Mouse (Mus musculus) right cerebral cortex, postnatal 14 days (tissue): ENCODE measurements around the gene Gm10234.

Experiments used
- DNase-seq: peaks from one replicate; pipeline ENCODE4 v3.0.0; 2022

Gene Gm10234

GRCm38 (mm10) chr6:95321812-95322211, at the start of gene Gm10234:
Gm10234 (plus strand) TSS chr6:95322112.
- no peak for DNase-seq

- DNase-seq: peak; percentile 7
Measured at GRCm38 (mm10) chr6:95277633-95278032, 44.3 kb upstream of the Gm10234 start.

GRCm38 (mm10) chr6:95296025-95296424, 25.9 kb upstream of the Gm10234 start:
- DNase-seq: no peak

GRCm38 (mm10) chr6:95298387-95298786, 23.5 kb upstream of the Gm10234 start:
- DNase-seq: no peak

GRCm38 (mm10) chr6:95300658-95301057, 21.3 kb upstream of the Gm10234 start:
- DNase-seq: no peak

- no peak for DNase-seq
Measured at GRCm38 (mm10) chr6:95331191-95331590, 9.3 kb downstream of the Gm10234 start.

GRCm38 (mm10) chr6:95334781-95335180, 12.9 kb downstream of the Gm10234 start:
- DNase-seq: no peak

- no peak for DNase-seq
Measured at GRCm38 (mm10) chr6:95349378-95349777, 27.5 kb downstream of the Gm10234 start.

- DNase-seq: no peak
Measured at GRCm38 (mm10) chr6:95353043-95353442, 31.1 kb downstream of the Gm10234 start.

GRCm38 (mm10) chr6:95353886-95354285, 32.0 kb downstream of the Gm10234 start:
- DNase-seq: no peak

- no peak for DNase-seq
Measured at GRCm38 (mm10) chr6:95360084-95360483, 38.2 kb downstream of the Gm10234 start.

GRCm38 (mm10) chr6:95362707-95363106, 40.8 kb downstream of the Gm10234 start:
- no peak for DNase-seq

GRCm38 (mm10) chr6:95371811-95372210, 49.9 kb downstream of the Gm10234 start:
- no peak for DNase-seq
